Mouse (Mus musculus) left cerebral cortex, adult 9 months (tissue): ENCODE results near the gene Anpep.

ENCODE experiments used
- DNase-seq, 2 experiments: peaks; one replicate each; pipeline ENCODE4 v3.0.0; 2022; ENCODE audit warnings: low spot score in 2 of 2

Anpep gene

GRCm38 (mm10) chr7:79860811-79861210 lies at the start of gene Anpep:
Gene Anpep (minus strand): TSS chr7:79861059.
- DNase-seq = no peak

DNA sequence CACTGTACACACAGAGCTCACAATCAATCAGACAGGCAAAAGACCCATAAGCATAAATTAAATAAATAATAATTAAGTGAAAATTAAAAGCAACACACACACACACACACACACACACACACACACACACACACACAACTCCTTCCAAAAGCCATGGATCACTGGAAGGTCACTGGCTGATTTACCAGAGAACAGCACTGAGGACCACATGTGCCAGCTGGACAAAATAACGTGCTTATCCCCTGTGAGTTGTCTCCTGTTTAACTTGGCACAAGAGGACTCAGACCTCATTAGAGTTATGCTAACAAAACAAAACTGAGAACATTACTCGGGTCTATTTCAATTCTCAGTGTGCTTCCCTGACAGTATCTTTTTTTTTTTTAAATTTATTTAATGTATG lies 46.5 kb upstream of the Anpep start:
- DNase-seq = no peak

DNA sequence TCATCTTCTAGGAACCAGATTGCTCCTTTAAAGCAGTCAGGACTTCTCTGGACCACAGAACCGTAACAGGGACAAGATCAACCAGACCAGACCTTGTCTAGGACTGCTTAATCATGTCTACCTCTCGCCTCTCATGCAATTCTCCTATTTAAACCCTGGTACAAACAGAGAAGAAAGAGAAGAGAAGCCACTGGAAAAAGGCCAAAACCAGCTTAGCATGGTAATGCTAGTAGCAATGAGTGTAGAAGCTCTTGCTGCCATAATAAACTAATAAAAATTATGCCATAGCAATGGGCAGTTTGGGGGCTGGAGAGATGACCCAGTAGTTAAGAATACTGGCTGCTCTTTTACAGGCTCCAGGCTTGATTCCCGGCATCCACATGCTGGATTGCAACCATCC lies 46.1 kb upstream of the Anpep start:
- DNase-seq = no peak

DNA sequence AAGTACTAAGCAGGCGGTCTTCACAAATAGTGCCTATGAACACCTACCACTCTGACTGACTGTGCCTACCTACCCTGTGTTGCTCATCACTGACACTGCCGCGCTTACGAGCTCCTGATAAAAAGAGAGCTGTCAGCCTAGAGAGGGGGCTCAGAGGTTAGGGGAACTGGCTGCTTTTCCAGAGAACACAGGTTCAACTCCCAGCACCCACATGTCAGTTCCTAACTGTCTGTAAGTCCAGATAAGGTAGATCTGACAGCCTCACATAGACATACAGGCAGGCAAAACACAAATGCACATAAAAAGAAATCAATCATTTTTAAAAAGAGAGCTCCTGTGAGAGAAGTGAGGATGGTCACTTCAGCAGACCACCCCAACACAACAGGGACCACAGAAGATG lies 44.3 kb upstream of the Anpep start:
- DNase-seq = no peak

GRCm38 (mm10) chr7:79903160-79903792 lies 42.4 kb upstream of the Anpep start:
- DNase-seq = no peak

GRCm38 (mm10) chr7:79900753-79901152 lies 39.9 kb upstream of the Anpep start:
- no peak for DNase-seq

- DNase-seq = no peak
These were observed 34.4 kb upstream of the Anpep start for GRCm38 (mm10) chr7:79895225-79895624.

- no peak for DNase-seq
These were observed 33.9 kb upstream of the Anpep start for GRCm38 (mm10) chr7:79894790-79895189.

- no peak for DNase-seq
These were observed 31.9 kb upstream of the Anpep start for GRCm38 (mm10) chr7:79892576-79893428.

GRCm38 (mm10) chr7:79890436-79891221 lies 29.8 kb upstream of the Anpep start:
- DNase-seq = no peak

DNA sequence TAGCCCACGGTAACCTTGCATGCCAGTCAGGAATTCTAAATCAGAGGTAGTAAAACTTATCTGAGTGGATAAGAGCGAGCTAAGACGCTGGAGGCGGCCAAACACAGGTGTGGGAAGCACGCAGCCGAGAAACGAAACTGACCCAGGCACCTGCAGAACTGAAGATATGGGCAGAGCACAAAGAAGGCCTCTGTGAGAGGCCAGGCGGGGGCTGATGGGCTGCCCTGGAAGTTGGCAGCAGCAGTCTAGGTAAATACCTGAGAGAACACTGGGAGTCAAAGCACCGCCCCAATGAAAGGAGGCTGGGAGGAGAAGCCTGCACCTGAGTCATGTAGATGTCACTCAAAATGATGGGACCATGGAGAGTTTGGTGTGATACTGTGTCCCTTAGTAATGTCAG lies 27.7 kb upstream of the Anpep start:
- DNase-seq = no peak

DNA sequence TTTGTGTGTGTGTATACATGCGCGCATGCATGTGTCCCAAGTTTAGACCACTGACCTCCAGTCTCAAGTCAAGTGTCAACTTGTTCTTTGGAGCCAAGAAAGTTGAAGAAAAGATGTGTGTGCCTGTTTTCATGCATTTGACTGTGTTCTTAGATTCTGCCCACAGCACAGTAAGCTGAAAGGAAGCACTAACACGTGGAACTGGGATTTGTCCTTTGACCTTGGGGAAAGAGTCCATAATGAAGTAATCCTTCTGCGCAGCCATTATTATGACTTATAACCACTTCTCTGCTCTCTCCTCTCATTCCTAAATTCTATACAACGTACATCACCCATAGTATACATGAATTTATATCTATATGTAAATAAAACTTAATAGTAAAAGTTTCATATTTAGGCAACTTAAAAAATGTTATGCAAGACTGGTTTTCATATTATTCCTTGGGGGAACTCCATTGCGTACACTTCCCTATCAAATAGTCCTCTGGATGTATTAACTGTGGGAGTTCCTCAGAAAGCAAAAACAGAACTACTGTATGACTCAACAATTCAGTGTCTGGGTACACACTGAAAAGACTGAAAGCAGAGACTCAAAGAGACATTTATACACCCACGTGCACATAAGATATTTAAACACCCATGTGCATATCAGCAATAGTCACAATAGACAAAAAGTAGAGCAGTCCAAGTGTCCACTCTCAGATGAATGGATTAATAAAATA lies 22.9 kb upstream of the Anpep start:
- no peak for DNase-seq

- no peak for DNase-seq
These were observed 21.0 kb upstream of the Anpep start for GRCm38 (mm10) chr7:79881901-79882300.

DNA sequence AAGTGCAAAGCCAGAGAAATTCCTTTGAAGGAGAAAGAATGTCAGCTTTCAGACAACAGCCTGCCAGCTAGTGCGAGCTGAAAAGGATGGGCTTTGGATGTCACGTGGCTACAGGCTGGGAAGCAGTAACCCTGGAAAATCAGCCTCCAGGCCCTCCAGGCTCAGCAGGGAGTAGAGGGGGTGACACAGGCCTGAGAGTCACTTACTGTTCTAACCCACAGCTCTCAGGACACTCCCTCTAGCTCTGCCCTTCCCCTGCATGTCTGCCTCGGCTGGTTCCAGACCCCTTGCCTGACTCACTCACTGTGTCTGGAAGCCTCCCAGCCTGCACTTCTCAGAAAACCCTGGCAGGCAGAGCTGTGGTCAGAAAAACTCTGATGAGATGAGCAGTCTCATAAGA lies 20.1 kb upstream of the Anpep start:
- DNase-seq = no peak

GRCm38 (mm10) chr7:79880033-79880432 lies 19.2 kb upstream of the Anpep start:
- DNase-seq = no peak

DNA sequence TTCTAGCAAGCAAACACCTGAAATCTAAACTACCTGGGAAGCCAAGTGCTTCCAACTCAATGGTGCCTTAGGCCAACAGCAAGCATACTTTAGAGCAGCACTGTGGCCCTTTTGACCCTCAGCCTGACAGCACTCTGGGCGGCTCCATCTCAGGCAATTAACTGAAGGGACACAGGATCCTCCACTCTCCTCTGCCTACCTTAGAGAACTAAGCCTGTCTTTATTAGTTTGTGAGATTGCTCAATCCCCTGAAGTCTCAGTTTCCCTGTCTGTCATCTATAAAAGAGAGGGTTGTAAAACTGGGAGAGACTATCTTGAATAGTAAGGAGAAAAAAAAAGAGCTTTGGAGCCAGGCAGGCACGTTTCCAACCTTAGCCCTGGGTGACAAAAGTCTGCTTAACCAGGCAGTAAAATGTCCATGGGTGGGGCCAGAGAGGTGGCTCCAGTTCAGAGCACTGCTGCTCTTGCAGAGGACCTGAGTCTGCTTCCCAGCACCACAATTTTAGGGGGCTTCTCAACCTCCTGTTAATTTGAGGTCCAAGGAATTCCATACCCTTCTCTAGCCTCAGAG lies 17.7 kb upstream of the Anpep start:
- DNase-seq = no peak

DNA sequence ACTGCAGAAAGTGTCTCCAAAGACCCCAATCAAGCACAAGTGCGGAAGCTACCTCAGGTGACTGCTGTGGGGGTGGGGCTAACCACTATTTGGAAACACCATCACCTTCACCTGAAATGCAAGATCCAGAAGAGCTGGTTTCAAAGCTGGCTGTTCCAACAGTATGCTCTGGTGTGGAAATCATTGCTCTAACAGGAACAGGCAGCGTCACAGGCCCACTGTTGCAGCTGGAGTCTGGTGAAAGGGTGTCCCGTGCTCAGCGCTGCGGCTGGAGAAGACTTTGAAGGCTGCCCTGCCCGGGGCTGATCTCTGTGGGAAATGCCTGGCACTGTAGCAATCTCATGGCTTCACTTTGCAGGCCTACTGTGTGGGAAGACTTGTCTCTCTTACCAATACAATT lies 12.5 kb upstream of the Anpep start:
- DNase-seq = no peak

GRCm38 (mm10) chr7:79871797-79872345 lies 11.0 kb upstream of the Anpep start:
- DNase-seq = no peak

DNA sequence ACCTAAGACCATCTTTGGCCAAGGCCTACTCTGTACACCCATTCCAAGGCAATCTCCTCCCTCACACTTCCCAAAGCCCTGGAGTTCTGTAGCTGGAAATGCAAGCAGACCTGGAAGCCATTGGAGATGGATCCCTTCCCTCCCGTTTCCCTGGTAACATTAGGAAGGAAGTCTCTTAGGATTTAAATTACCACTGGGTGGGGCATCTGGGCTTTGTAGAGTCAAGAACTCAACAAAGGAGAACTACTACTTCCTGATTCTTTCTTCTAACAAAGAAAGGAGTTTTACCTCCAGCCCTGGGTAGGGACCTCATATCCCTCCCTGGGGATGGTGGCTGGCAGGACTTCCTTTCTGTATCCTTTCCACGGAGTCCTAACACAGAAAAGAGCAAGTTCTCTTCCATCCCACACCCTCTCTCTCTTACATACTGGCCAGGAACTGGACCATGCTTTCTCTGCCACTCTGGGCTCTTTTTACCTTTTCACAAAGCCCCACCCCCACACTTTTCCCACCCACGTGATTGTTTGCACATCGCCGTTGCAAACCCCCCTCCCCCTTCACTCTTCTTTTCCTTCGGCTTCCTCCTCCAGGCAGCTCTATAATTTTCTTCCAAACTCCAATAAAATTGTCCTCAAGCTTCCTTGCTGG lies 8.3 kb upstream of the Anpep start:
- DNase-seq = no peak

GRCm38 (mm10) chr7:79868475-79868874 lies 7.6 kb upstream of the Anpep start:
- no peak for DNase-seq

- no peak for DNase-seq
These were observed 7.0 kb upstream of the Anpep start for GRCm38 (mm10) chr7:79867861-79868260.
